Mouse (Mus musculus) gastrocnemius, adult 2 months (tissue): Measurements from ENCODE around the gene Wee1. TPM values are rescaled to one million over a fixed set of nuclear protein-coding genes. Genes with fewer than 3 reads are reported as not detected.
"Not testable (repeated sequence)": the region's sequence is repeated elsewhere in the genome, so short reads cannot be mapped to it uniquely, and the experiment has no call there.

ENCODE experiments used
- DNase-seq: peaks from one replicate; pipeline ENCODE4 v3.0.0; 2022
- H3K27ac ChIP-seq: fragments of 200-600 bp; 2 replicates; pipeline ENCODE4 v1.8.1; 2022; ENCODE audit warnings: mild to moderate bottlenecking
- H3K4me3 ChIP-seq: fragments of 200-600 bp; 2 replicates; pipeline ENCODE4 v1.8.1; 2022; ENCODE audit warnings: mild to moderate bottlenecking, moderate library complexity
- CTCF ChIP-seq: fragments of 200-600 bp; IDR thresholded peaks from 2 replicates; pipeline ENCODE4 v1.8.1; 2022; ENCODE audit warnings: antibody characterized with exemption, mild to moderate bottlenecking, moderate library complexity
- intact Hi-C: fragments of 180-260 bp; cut with DNase I; formaldehyde crosslinking; loops from one replicate; pipeline ENCODE4 v1.15.1; 2025
- long read RNA-seq, 2 experiments: library from polyadenylated mRNA; stranded (forward); transcript quantifications; one replicate each; pipeline ENCODE4 v2.0.0; 2021
- total RNA-seq, 2 experiments: library from RNA; stranded (reverse); gene quantifications; 2 replicates each; pipeline ENCODE4 v1.2.3; 2021

Gene Wee1
- total RNA-seq, result 1 to 10 TPM in 1 of 2 experiments, under 1 TPM in 1; 0.97 to 3.6 TPM
- long read RNA-seq, experiment 1, transcript Wee1-201 (11 exons, 3,419 nt), result major isoform, 9 of 11 reads
- long read RNA-seq, experiment 1, partial matches to known transcripts, result 0 of 11 reads
- long read RNA-seq, experiment 1, other reads (novel, unspliced or antisense), result 2 of 11 reads
- long read RNA-seq, experiment 2, partial matches to known transcripts, result 0 of 2 reads
- long read RNA-seq, experiment 2, other reads (novel, unspliced or antisense), result 1 of 2 reads

DNA sequence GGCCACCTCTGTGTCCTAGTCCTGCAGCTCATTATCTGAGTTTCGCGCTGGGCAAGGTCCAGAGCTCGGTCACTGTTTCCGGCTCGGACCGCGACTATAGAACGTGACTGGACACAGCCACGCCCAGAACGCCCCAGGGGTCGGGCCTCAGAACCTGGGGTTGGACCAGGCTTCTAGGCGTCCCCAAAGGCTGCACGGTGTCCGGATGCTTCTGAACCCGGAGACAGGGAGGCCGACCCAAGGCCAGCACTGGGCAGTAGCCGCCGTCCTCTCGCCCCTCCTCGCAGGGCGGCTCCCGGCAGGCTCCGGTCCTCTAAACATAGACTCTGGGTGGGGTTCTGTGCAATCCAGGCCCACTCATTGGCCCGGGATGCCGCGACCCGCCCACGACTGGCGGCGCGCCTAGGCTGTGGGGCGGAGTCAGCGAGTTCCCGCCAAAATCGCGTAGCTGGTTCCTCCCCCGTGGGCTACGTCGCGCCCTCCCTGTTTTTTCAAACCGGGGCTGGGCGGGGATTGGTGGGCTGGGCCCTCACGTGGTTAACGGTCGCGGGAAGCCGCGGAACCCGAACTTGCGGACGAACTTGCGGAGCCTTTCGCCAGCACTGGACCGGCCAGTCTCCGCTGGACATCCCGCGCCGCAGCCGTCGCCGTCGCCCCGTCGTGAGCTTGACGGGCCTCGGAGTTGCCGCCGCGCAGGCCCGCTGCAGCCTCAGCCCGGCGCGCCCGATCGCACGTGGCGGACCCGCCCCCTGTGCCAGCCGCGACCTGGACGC lies at the start of gene Wee1:
Gene Wee1, plus strand, starts transcription at position 531 of the 773 bp plus-strand sequence.
- intact Hi-C loops, result loop anchor here (5.0 kb wide), 2 partner anchors 41 to 59 kb away; partner anchors contain the start of gene Zfp143
- H3K4me3 ChIP-seq, result peak within 1 kb of the TSS; percentile 98
- TF ChIP-seq CTCF, result no peak

GRCm38 (mm10) chr7:110078168-110078567 lies 43.7 kb upstream of the Wee1 start:
- no peak for TF ChIP-seq CTCF
- Histone ChIP-seq H3K4me3 (no peak overlapping the region), H3K27ac (no peak overlapping the region)
- no peak for DNase-seq
- intact Hi-C loops, result no loop called here

More for the DNA sequence above, at the start of gene Wee1:
- H3K27ac ChIP-seq, result peak within 1 kb of the TSS; percentile 92
- peak; percentile 98 for DNase-seq

GRCm38 (mm10) chr7:110083386-110084165 lies 38.3 kb upstream of the Wee1 start:
- intact Hi-C loops, result loop anchor here (5.0 kb wide), 2 partner anchors 116 to 376 kb away; no protein-coding TSS in a partner anchor
- Histone ChIP-seq H3K27ac (no peak overlapping the region), H3K4me3 (no peak overlapping the region)
- DNase-seq, result peak; percentile 41
- TF ChIP-seq CTCF, result peak; percentile 85

- Histone ChIP-seq H3K4me3 (no peak overlapping the region), H3K27ac (no peak overlapping the region)
- DNase-seq, result no peak
- intact Hi-C loops, result no loop called here
- no peak for TF ChIP-seq CTCF
Observed at GRCm38 (mm10) chr7:110085217-110085616, 36.6 kb upstream of the Wee1 start.

- Histone ChIP-seq H3K4me3 (no peak overlapping the region), H3K27ac (no peak overlapping the region)
- TF ChIP-seq CTCF, result no peak
- intact Hi-C loops, result no loop called here
- DNase-seq, result no peak
Observed at GRCm38 (mm10) chr7:110087914-110088313, 33.9 kb upstream of the Wee1 start.

GRCm38 (mm10) chr7:110091670-110092069 lies 30.2 kb upstream of the Wee1 start:
- TF ChIP-seq CTCF, result no peak

GRCm38 (mm10) chr7:110096332-110096731 lies 25.5 kb upstream of the Wee1 start:
- intact Hi-C loops, result no loop called here

More at GRCm38 (mm10) chr7:110091670-110092069, 30.2 kb upstream of the Wee1 start:
- DNase-seq, result no peak
- intact Hi-C loops, result no loop called here
- no peak overlapping the region for H3K4me3 ChIP-seq
- no peak overlapping the region for H3K27ac ChIP-seq

DNA sequence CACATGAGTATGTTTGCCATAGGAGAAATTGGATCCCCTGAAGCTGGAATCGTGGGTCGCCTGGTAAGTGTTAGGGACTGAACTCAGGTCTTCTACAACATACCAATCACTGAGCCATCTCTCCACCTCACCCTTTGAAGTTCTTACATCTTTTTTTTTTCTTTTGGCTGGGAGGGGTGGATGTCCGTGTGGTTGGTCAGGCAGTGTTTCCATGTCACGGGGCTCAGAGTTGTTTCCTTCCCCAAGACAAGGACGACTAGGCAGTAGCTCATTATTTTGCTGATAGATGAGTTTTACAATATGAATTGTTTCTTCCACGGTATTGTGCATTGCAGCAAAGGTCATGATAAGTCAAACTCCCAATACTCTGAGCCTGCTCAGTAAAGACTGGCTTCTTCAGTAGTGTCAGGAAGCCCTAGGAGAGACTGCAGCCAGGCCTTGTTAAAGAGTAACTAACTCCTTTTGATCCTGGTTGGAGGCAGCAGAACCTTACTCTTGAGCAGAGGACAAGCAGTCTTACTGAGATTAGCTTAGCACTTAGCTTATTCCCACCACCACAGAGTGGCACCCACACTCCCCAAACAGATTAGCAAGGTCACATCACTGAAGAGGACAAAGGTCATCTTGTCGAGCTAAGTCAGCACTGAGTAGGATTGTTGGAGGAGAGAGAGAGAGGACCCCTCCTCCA lies 24.6 kb upstream of the Wee1 start:
- TF ChIP-seq CTCF, result no peak
- DNase-seq, result no peak
- no peak overlapping the region for H3K27ac ChIP-seq
- intact Hi-C loops, result no loop called here
- H3K4me3 ChIP-seq, result no peak overlapping the region

More at GRCm38 (mm10) chr7:110096332-110096731, 25.5 kb upstream of the Wee1 start:
- DNase-seq, result no peak
- Histone ChIP-seq H3K27ac (no peak overlapping the region), H3K4me3 (no peak overlapping the region)
- TF ChIP-seq CTCF, result no peak

DNA sequence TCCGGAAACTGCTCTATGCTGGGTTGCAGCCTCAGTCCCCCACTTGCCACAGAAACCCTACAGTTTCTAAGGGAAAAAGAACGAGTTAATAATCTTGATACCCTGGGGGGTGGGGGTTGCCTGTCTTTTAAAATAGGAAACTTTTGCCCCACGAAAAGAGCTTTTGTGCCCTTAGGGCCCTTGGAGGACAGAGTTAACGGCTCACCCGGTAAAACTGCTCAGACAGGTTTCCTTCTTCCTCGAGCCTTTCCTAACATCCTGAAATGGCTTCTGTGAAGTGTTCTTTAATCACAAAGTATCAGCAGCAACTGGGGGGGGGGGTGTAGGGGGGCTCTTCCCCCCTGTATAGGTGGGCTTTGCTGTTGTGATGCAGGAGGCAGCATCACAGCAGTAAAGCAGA lies 21.0 kb upstream of the Wee1 start:
- Histone ChIP-seq H3K4me3 (no peak overlapping the region), H3K27ac (no peak overlapping the region)
- no peak for TF ChIP-seq CTCF
- no peak for DNase-seq
- intact Hi-C loops, result no loop called here

GRCm38 (mm10) chr7:110101266-110101665 lies 20.6 kb upstream of the Wee1 start:
- intact Hi-C loops, result no loop called here
- no peak overlapping the region for H3K27ac ChIP-seq
- DNase-seq, result no peak
- H3K4me3 ChIP-seq, result no peak overlapping the region
- no peak for TF ChIP-seq CTCF

DNA sequence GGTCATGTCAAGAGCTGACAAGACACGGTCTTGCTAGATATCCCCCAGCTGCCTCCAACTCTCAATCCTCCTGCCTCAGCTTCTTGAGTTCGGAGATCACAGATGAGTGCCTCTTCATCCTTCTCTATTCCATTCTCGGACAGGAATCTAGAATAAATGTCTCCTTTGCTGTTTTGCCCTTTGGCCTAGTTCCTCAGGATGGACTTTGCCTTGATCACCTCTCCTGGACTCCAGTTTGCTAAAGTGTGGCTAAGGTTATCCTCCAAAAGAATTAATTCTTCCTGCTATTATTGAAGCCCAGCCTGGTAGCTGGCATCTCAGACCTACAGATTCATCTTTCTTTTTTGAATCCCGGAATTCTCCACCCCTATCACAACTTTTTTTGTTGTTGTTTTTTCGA lies 16.8 kb upstream of the Wee1 start:
- no peak overlapping the region for H3K27ac ChIP-seq
- no peak for TF ChIP-seq CTCF
- no peak for DNase-seq
- intact Hi-C loops, result no loop called here
- H3K4me3 ChIP-seq, result no peak overlapping the region

DNA sequence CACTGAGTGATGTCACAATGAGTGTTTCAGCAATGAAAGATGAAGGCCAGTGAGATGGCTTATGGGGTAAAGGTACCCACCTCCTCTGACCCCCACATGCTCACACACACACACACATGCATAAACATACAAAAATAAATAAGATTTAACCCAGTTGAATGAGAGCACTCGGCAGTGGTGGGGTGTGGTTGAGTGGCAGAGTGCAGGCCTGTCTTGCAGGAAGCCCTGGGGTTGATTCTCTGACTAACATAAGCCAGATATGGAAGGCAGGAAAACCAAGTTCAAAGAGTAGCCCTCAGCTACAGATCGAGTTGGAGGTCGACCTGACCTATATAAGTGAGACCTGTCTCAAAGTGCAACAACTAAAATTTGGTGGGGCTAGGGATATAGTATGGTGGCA lies 15.2 kb upstream of the Wee1 start:
- no peak for TF ChIP-seq CTCF
- intact Hi-C loops, result no loop called here
- Histone ChIP-seq H3K27ac (no peak overlapping the region), H3K4me3 (no peak overlapping the region)
- DNase-seq, result no peak

DNA sequence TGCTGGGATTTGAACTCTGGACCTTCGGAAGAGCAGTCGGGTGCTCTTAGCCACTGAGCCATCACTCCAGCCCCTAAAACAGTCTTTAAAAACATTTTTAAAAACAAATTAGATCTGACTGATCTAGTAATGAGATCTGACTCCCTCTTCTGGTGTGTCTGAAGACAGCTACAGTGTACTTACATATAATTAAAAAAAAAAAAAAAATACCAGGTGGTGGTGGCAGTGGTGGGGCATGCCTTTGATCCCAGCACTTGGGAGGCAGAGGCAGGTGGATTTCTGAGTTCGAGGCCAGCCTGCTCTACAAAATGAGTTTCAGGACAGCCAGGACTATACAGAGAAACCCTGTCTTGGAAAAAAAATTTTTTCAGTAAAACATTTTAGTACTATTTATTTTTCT lies 13.3 kb upstream of the Wee1 start:
- DNase-seq, H3K4me3 ChIP-seq, intact Hi-C loops: not testable (repeated sequence)
- peak overlapping the region; percentile 80 for H3K27ac ChIP-seq
